Mouse (Mus musculus): ENCODE measurements around the gene Xylb.

DNA sequence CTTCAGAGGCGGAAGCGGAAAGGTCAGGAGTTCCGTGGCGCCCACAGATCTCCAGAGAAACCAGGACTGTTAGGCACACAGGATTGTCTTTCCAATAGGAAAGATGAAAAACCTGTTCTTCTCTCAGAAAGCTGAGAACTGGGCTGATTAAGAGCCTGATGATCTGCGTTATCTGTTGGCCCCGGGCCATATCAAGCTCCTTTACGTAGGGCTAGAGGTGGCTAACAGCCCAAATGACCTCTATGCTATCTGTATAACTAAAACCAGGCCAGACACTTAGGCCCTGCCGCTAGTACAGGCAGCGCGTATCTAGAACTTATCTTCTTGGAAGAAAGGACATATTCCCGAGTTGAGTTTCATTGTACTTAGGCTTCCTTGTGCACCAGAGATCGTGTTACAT is 6.0 kb downstream of the Xylb start:
- TF ChIP-seq CTCF (conservative IDR thresholded peaks at IDR 0.05; ENCODE audit: insufficient read depth, insufficient read length, low read depth, low read length) (no peak), POLR2A (IDR thresholded peaks at IDR 0.05; ENCODE audit: low read depth, low read length) (no peak)
